5 mouse cellular contexts compared by ENCODE assay signal in genomic region chrX:145300232-145300631, GRCm38 (mm10). TPM values are rescaled to one million over a fixed set of nuclear protein-coding genes. Genes with fewer than 3 reads are reported as not detected.
"Had no signal": no experiment of that assay in that cellular context is flagged by ENCODE, and none has a peak within 500 bp of the region (broad histone marks: within the 10 kb centered on the region; RNA-seq: fewer than 3 reads in every experiment).

No protein-coding gene starts in this region.

RNA-seq across cellular contexts. Expression of gene Lhfpl1, which starts 48.7 kb away (rescaled TPM):
- total RNA-seq: liver, adult 2 months; megakaryocyte progenitor cell, adult 5-6 weeks; megakaryocyte, adult 5-6 weeks; megakaryocyte-erythroid progenitor cell, adult 5-6 weeks; monocyte, adult 5-6 weeks had no signal
